Mouse (Mus musculus): Measurements from ENCODE around the gene Tgfbr2. TPM values are rescaled to one million over a fixed set of nuclear protein-coding genes. Genes with fewer than 3 reads are reported as not detected.

The Tgfbr2 gene
- polyA plus RNA-seq, 1 experiment, result 48.4 TPM

DNA sequence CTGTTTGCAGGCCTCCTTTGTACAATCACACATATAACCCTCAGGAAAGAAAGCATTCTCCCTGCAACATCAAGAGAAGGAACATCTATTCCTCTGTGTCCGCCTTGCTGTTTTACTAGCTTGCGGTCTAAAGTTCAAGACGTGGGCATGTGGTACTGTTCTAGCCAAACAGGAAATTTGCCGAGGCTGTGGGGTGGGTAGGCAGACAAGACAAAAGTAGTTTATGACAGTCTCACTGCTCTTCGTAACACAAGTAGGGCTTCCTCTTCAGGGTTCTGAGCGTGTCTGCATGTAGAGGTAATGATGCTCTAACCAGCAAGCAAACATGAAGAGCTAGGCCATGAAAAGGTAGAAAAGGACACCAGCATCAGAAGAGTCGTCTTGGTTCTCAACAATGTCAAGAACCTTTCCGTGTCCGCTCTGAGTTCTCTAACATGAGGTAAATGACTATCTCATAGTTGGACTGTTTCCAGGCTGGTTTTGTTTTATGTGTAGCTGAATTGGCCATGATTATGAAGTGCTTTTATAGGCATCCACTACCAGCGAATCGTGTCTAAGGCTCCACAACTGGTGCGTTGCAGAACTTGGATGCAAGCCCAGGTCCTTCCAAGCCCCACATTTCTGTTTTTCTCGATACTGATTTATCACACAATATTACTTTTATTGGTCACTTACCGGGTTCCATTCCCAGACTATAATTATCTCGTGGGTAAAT is 13.9 kb upstream of the Tgfbr2 start:
- TF ChIP-seq CEBPB (IDR thresholded peaks at IDR 0.05; ENCODE audit: insufficient read depth, poor library complexity, severe bottlenecking), result no peak
- H3K79me2 ChIP-seq (ENCODE audit: control insufficient read depth, insufficient read depth), result no peaks in the 10 kb centered on the region
- no peaks in the 10 kb centered on the region for H3K27me3 ChIP-seq (ENCODE audit: control insufficient read depth, insufficient read depth, insufficient read length)
- no peaks in the 10 kb centered on the region for H3K36me3 ChIP-seq (ENCODE audit: control insufficient read depth, insufficient read depth)
- H3K4me3 ChIP-seq, result no peak overlapping the region
- H3ac ChIP-seq (ENCODE audit: control insufficient read depth, insufficient read length), result no peak overlapping the region
- H3K4me2 ChIP-seq (ENCODE audit: low read depth), result no peak overlapping the region

DNA sequence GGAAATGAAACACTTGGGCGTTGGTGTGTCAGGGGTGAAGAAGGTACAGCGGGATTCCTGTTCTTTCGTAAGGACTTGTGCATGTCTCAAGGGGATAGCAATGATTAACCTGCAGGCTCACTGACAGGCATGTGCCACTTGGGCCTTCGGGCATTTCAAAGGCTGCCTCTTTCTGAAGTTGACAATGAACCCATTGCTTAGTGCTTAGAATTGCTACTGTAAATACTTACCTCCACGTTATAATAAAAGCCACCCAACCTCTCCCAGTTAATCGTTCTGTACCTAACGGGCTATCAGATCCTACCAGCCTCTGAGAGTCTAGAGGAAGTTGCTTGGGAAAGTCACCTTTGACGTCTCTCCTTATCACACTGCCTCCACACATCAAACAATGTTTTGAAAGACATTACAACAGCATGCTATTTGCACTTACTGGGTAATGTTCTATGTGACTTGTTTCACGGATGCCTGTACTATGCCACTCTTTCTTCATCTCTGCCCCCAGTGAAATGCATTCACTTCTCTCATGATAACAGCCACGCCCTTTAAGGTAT is 12.1 kb upstream of the Tgfbr2 start:
- TF ChIP-seq E2F4 (IDR thresholded peaks at IDR 0.05; ENCODE audit: insufficient read depth) (no peak), MYOG (IDR thresholded peaks at IDR 0.05; ENCODE audit: control insufficient read depth in 1 of 3, insufficient read depth in 1 of 3, insufficient read length in 2 of 3, low read depth in 2 of 3) (no peak), REST (IDR thresholded peaks at IDR 0.05; ENCODE audit: insufficient read depth, insufficient read length) (no peak), POLR2AphosphoS2 (IDR thresholded peaks at IDR 0.05; ENCODE audit: insufficient read length, low read depth) (no peak), CEBPB (IDR thresholded peaks at IDR 0.05; ENCODE audit: insufficient read depth, poor library complexity, severe bottlenecking) (no peak), MYOD1 (IDR thresholded peaks at IDR 0.05; ENCODE audit: control insufficient read depth in 1 of 3, insufficient read length in 2 of 3, low read depth in 2 of 3) (no peak), POLR2A (IDR thresholded peaks at IDR 0.05; ENCODE audit: insufficient read length, low read depth) (no peak), TCF12 (IDR thresholded peaks at IDR 0.05; ENCODE audit: insufficient read depth, poor library complexity, severe bottlenecking) (no peak)
- Histone ChIP-seq H3K27me3 (ENCODE audit: control insufficient read depth, insufficient read depth, insufficient read length) (no peaks in the 10 kb centered on the region), H3K4me3 (no peak overlapping the region), H3ac (ENCODE audit: control insufficient read depth, insufficient read length) (no peak overlapping the region), H3K4me2 (ENCODE audit: low read depth) (no peak overlapping the region), H3K36me3 (ENCODE audit: control insufficient read depth, insufficient read depth) (no peaks in the 10 kb centered on the region), H3K79me2 (ENCODE audit: control insufficient read depth, insufficient read depth) (no peaks in the 10 kb centered on the region)

DNA sequence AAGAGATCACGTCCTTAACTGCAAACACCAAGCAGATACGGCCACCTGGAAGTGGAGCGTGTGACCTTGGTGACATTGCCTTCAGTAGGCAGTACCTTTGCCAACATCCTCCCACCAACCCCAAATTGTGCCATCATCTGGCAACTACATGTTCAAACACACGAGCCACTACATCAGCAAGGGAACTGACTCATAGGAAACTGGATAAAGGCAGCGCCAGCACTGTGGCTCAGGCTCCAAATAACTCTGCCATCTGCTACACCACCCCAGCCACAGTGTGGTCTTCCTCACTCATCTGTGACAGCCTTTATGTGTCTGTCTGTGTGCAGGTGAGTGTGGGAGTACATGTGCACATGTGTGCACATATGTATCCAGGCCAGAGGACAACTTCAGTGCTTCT is 9.7 kb upstream of the Tgfbr2 start:
- Histone ChIP-seq H3K36me3 (ENCODE audit: control insufficient read depth, insufficient read depth) (no peaks in the 10 kb centered on the region), H3ac (ENCODE audit: control insufficient read depth, insufficient read length) (no peak overlapping the region), H3K79me2 (ENCODE audit: control insufficient read depth, insufficient read depth) (no peaks in the 10 kb centered on the region), H3K4me3 (no peak overlapping the region), H3K4me2 (ENCODE audit: low read depth) (no peak overlapping the region), H3K27me3 (ENCODE audit: control insufficient read depth, insufficient read depth, insufficient read length) (no peaks in the 10 kb centered on the region)
- no peak for TF ChIP-seq MYOG (IDR thresholded peaks at IDR 0.05; ENCODE audit: control insufficient read depth in 1 of 3, insufficient read depth in 1 of 3, insufficient read length in 2 of 3, low read depth in 2 of 3)
- no peak for TF ChIP-seq MAX (IDR thresholded peaks at IDR 0.05; ENCODE audit: low read depth)
- peak in 1 of 3 experiments; percentile 33 for TF ChIP-seq MYOD1 (IDR thresholded peaks at IDR 0.05; ENCODE audit: control insufficient read depth in 1 of 3, insufficient read length in 2 of 3, low read depth in 2 of 3)
- TF ChIP-seq POLR2A (IDR thresholded peaks at IDR 0.05; ENCODE audit: insufficient read length, low read depth), result no peak

DNA sequence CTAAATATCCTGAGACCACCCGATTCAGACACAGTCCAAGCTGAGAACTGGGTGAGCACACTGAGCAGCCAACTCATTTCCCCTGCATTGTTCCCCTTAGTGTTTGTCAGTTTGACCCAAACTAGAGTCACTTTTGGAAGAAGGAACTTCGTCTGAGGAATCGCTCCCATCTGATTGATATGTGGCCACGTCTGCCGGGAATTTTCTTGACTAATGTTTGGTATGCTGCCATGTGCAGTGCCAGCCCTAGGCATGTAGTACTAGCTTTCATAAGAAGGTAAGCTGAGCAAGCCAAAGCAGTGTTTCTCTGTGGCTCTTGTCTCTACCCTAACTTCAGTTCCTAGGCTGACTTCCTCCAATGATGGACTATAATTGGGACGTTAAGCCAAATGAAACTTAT is 7.9 kb upstream of the Tgfbr2 start:
- H3ac ChIP-seq (ENCODE audit: control insufficient read depth, insufficient read length), result no peak overlapping the region
- H3K27me3 ChIP-seq (ENCODE audit: control insufficient read depth, insufficient read depth, insufficient read length), result no peaks in the 10 kb centered on the region
- no peaks in the 10 kb centered on the region for H3K36me3 ChIP-seq (ENCODE audit: control insufficient read depth, insufficient read depth)
- H3K4me3 ChIP-seq, result no peak overlapping the region
- no peak overlapping the region for H3K4me2 ChIP-seq (ENCODE audit: low read depth)
- TF ChIP-seq POLR2A (IDR thresholded peaks at IDR 0.05; ENCODE audit: insufficient read length, low read depth) (no peak), MYOG (IDR thresholded peaks at IDR 0.05; ENCODE audit: control insufficient read depth in 1 of 3, insufficient read depth in 1 of 3, insufficient read length in 2 of 3, low read depth in 2 of 3) (no peak), E2F4 (IDR thresholded peaks at IDR 0.05; ENCODE audit: insufficient read depth) (no peak), SRF (IDR thresholded peaks at IDR 0.05; ENCODE audit: control insufficient read depth, insufficient read length, low read depth) (no peak), USF1 (IDR thresholded peaks at IDR 0.05; ENCODE audit: low read depth) (no peak)
- no peaks in the 10 kb centered on the region for H3K79me2 ChIP-seq (ENCODE audit: control insufficient read depth, insufficient read depth)

DNA sequence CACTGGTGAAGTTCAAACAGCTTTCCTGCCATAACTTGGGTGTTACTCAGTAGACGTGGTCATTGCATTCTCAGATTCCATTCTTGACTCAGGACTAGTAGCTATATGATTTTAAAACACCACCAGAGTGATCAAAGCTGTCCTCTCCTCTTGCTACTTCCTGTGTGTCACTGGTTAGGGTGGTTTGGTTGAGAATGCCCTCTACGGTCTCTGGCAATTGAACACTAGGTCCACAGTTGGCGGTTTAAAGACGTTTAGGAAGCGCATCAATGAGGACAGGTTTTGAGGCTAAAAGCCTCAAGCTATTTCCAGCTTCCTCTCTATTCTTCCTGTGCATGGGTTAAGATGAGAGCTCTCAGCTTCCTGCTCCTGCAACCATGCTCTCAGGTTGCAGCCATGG is 6.4 kb upstream of the Tgfbr2 start:
- Histone ChIP-seq H3K27me3 (ENCODE audit: control insufficient read depth, insufficient read depth, insufficient read length) (no peaks in the 10 kb centered on the region), H3ac (ENCODE audit: control insufficient read depth, insufficient read length) (no peak overlapping the region), H3K79me2 (ENCODE audit: control insufficient read depth, insufficient read depth) (no peaks in the 10 kb centered on the region), H3K36me3 (ENCODE audit: control insufficient read depth, insufficient read depth) (no peaks in the 10 kb centered on the region), H3K4me2 (ENCODE audit: low read depth) (no peak overlapping the region), H3K4me3 (no peak overlapping the region)
- TF ChIP-seq POLR2AphosphoS2 (IDR thresholded peaks at IDR 0.05; ENCODE audit: insufficient read length, low read depth) (no peak), MAX (IDR thresholded peaks at IDR 0.05; ENCODE audit: low read depth) (no peak), MYOG (IDR thresholded peaks at IDR 0.05; ENCODE audit: control insufficient read depth in 1 of 3, insufficient read depth in 1 of 3, insufficient read length in 2 of 3, low read depth in 2 of 3) (no peak), REST (IDR thresholded peaks at IDR 0.05; ENCODE audit: insufficient read depth, insufficient read length) (no peak), SRF (IDR thresholded peaks at IDR 0.05; ENCODE audit: control insufficient read depth, insufficient read length, low read depth) (no peak), TCF12 (IDR thresholded peaks at IDR 0.05; ENCODE audit: insufficient read depth, poor library complexity, severe bottlenecking) (no peak), USF1 (IDR thresholded peaks at IDR 0.05; ENCODE audit: low read depth) (no peak), TCF3 (IDR thresholded peaks at IDR 0.05; ENCODE audit: insufficient read length, low read depth) (no peak), E2F4 (IDR thresholded peaks at IDR 0.05; ENCODE audit: insufficient read depth) (no peak), POLR2A (IDR thresholded peaks at IDR 0.05; ENCODE audit: insufficient read length, low read depth) (no peak), CEBPB (IDR thresholded peaks at IDR 0.05; ENCODE audit: insufficient read depth, poor library complexity, severe bottlenecking) (no peak), MYOD1 (IDR thresholded peaks at IDR 0.05; ENCODE audit: control insufficient read depth in 1 of 3, insufficient read length in 2 of 3, low read depth in 2 of 3) (no peak)
